Mouse (Mus musculus) midbrain, embryonic 14.5 days (tissue): ENCODE measurements around the gene Psma2. TPM values are rescaled to one million over a fixed set of nuclear protein-coding genes. Genes with fewer than 3 reads are reported as not detected.

Source experiments
- ATAC-seq: fragments of 200-750 bp; cut with Nextera tagmentation; 2 replicates; pipeline ENCODE4 v1.8.0; 2017; ENCODE audit warnings: moderate number of reproducible peaks, moderate library complexity; ENCODE audit not compliant: low FRiP score, low TSS enrichment
- DNase-seq: peaks from one replicate; pipeline ENCODE4 v3.0.0-alpha.2; 2015
- H3K27ac ChIP-seq: fragments of 300-500 bp; sonication (generic); replicated peaks from 2 replicates; pipeline ENCODE4 v1.5.1; 2014; ENCODE audit warnings: mild to moderate bottlenecking, low read depth, low read length, moderate library complexity
- H3K27me3 ChIP-seq: fragments of 300-500 bp; sonication (generic); 2 replicates; pipeline ENCODE4 v1.6.1; 2014; ENCODE audit warnings: low read length, control low read depth, mixed read lengths; ENCODE audit not compliant: control insufficient read depth, insufficient read depth
- H3K36me3 ChIP-seq: fragments of 300-500 bp; sonication (generic); 2 replicates; pipeline ENCODE4 v1.6.1; 2014; ENCODE audit warnings: low read length, control low read depth; ENCODE audit not compliant: control insufficient read depth, insufficient read depth
- H3K4me1 ChIP-seq: fragments of 300-500 bp; sonication (generic); 2 replicates; pipeline ENCODE4 v1.6.1; 2014; ENCODE audit warnings: mild to moderate bottlenecking, antibody characterized with exemption, low read length, control low read depth; ENCODE audit not compliant: control insufficient read depth, insufficient read depth
- H3K4me2 ChIP-seq: fragments of 300-500 bp; sonication (generic); 2 replicates; pipeline ENCODE4 v1.6.1; 2014; ENCODE audit warnings: mild to moderate bottlenecking, low read length, moderate library complexity
- H3K4me3 ChIP-seq: fragments of 300-500 bp; sonication (generic); replicated peaks from 2 replicates; pipeline ENCODE4 v1.5.1; 2014; ENCODE audit warnings: low read depth, low read length
- H3K9ac ChIP-seq: fragments of 300-500 bp; sonication (generic); replicated peaks from 2 replicates; pipeline ENCODE4 v1.6.1; 2014; ENCODE audit warnings: mild to moderate bottlenecking, low read length, moderate library complexity
- H3K9me3 ChIP-seq: fragments of 300-500 bp; sonication (generic); 2 replicates; pipeline ENCODE4 v1.6.1; 2016; ENCODE audit warnings: low read length, control low read depth, mixed read lengths; ENCODE audit not compliant: control insufficient read depth
- WGBS: fragments of 180-500 bp; shearing (Covaris S2); extraction: QIAGEN DNeasy Blood & Tissue Kit; methylation state at CpG from one replicate; pipeline ENCODE4 v1.1.7; 2014; 5-methylcytosine and 5-hydroxymethylcytosine counted together
- polyA plus RNA-seq: library from polyadenylated mRNA; unstranded; fragments of >200 nt; fragmentation: Nextera tagmentation; extraction: Ambion mirVana; gene quantifications from 2 replicates; pipeline ENCODE4 v1.2.1, GENCODE M21; 2014

Gene Psma2
- polyA plus RNA-seq, result 175 and 183 TPM in 2 replicates

- under 1% methylated on average over 42 of the region's 42 CpGs for WGBS
- H3K27me3 ChIP-seq, result no peaks in the 10 kb centered on the region
- H3K9me3 ChIP-seq, result no peaks in the 10 kb centered on the region
- H3K9ac ChIP-seq, result peak within 1 kb of the TSS; percentile 86
- peak within 1 kb of the TSS; percentile 90 for H3K4me3 ChIP-seq
- H3K36me3 ChIP-seq, result peaks cover 32% of the 10 kb centered on the region
- peak within 1 kb of the TSS; percentile 71 for H3K27ac ChIP-seq
- H3K4me2 ChIP-seq, result peak within 1 kb of the TSS; percentile 83
- peak; percentile 98 for ATAC-seq
- peak; percentile 100 for DNase-seq
- H3K4me1 ChIP-seq, result peaks cover 10% of the 10 kb centered on the region; the same call in 1 of the 2 replicates
These were observed at the start of gene Psma2, which contains the start of gene Mrpl32 for GRCm38 (mm10) chr13:14612926-14613529. TSS of gene Psma2 (plus strand) at chr13:14613240. TSS of gene Mrpl32 (minus strand) at chr13:14613165.

- Histone ChIP-seq H3K9me3 (no peaks in the 10 kb centered on the region), H3K36me3 (no peaks in the 10 kb centered on the region), H3K4me2 (no peak overlapping the region), H3K4me1 (no peaks in the 10 kb centered on the region), H3K27me3 (no peaks in the 10 kb centered on the region), H3K4me3 (no peak overlapping the region), H3K9ac (no peak overlapping the region), H3K27ac (no peak overlapping the region)
- ATAC-seq, result no peak
- no peak for DNase-seq
These were observed 38.9 kb upstream of the Psma2 start for GRCm38 (mm10) chr13:14574128-14574527.

DNA sequence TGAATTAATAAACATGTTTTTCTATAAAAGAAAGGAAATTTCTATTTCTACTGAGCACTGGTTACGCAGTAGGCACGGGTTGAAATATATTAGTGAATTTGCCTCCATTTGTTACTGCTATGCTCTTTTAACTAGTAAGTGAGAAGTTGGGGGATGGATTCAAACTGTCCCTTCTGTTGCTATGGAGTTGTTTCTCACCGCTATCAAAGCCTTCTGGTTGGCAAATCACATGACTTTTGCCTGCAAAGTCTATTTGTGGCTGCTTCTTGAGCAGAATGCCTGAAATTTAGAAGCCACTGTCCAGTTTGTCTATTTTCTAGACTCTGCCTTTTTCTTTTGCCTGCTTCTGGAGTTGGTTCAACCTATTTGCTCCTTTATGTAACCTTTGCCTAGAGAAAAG is 32.6 kb upstream of the Psma2 start:
- H3K27me3 ChIP-seq, result no peaks in the 10 kb centered on the region
- no peak overlapping the region for H3K9ac ChIP-seq
- H3K4me3 ChIP-seq, result no peak overlapping the region
- no peaks in the 10 kb centered on the region for H3K4me1 ChIP-seq
- no peak overlapping the region for H3K27ac ChIP-seq
- H3K9me3 ChIP-seq, result no peaks in the 10 kb centered on the region
- WGBS, result 83% methylated on average over 3 of the region's 3 CpGs
- H3K4me2 ChIP-seq, result no peak overlapping the region
- no peak for DNase-seq
- H3K36me3 ChIP-seq, result no peaks in the 10 kb centered on the region
- no peak for ATAC-seq

DNA sequence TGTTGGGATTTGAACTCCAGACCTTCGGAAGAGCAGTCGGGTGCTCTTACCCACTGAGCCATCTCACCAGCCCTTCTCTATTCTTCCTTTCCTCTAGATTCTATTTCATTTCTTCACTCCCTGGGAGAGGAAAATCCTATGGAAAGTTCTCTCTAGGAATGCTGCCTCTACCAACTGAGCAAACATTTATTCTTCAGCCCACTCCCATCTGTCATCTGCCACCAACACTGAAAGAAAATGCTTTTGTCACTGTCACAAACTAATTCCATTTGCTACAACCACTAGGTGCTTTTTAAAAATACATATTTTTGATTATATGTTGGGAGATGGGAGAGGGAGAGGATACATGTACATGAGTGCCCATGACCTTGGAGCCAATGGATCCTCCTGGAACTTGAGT is 10.3 kb upstream of the Psma2 start:
- no peaks in the 10 kb centered on the region for H3K4me1 ChIP-seq
- H3K9me3 ChIP-seq, result no peaks in the 10 kb centered on the region
- H3K4me2 ChIP-seq, result no peak overlapping the region
- no peaks in the 10 kb centered on the region for H3K36me3 ChIP-seq
- H3K4me3 ChIP-seq, result no peak overlapping the region
- ATAC-seq (no peak), DNase-seq (no peak)
- no peak overlapping the region for H3K9ac ChIP-seq
- H3K27me3 ChIP-seq, result no peaks in the 10 kb centered on the region
- WGBS, result 84% methylated on average over 2 of the region's 2 CpGs
- H3K27ac ChIP-seq, result no peak overlapping the region

GRCm38 (mm10) chr13:14607616-14608015 is 5.4 kb upstream of the Psma2 start:
- Histone ChIP-seq H3K9ac (no peak overlapping the region), H3K27me3 (no peaks in the 10 kb centered on the region), H3K4me2 (no peak overlapping the region), H3K27ac (no peak overlapping the region), H3K36me3 (peaks cover 18% of the 10 kb centered on the region), H3K4me1 (peaks cover 10% of the 10 kb centered on the region; the same call in 1 of the 2 replicates), H3K9me3 (no peaks in the 10 kb centered on the region), H3K4me3 (no peak overlapping the region)
- DNase-seq (no peak), ATAC-seq (no peak)

DNA sequence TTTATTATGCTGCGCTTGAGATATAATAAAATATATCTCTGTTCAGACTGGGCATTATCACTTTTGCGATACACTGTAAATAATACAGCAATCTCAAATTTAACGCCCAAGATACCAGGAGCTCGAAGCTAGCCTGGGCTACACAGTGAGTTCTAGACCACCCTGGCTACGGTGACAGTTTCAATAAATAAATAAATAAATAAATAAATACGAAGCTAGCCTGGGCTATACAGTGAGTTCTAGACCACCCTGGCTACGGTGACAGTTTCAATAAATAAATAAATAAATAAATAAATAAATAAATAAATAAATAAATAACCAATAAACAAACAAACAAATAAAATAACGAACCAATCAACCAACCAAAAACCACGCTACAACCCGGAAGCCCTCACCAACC is 577 bp upstream of the Psma2 start:
- Histone ChIP-seq H3K4me2 (peak overlapping the region; percentile 69), H3K36me3 (peaks cover 29% of the 10 kb centered on the region), H3K9ac (peak overlapping the region; percentile 65; the same call in 1 of the 2 replicates), H3K27ac (peak overlapping the region; percentile 71), H3K4me1 (peaks cover 10% of the 10 kb centered on the region; the same call in 1 of the 2 replicates), H3K4me3 (peak overlapping the region; percentile 90), H3K27me3 (no peaks in the 10 kb centered on the region), H3K9me3 (no peaks in the 10 kb centered on the region)
- 5% methylated on average over 10 of the region's 10 CpGs for WGBS
- ATAC-seq, result peak; percentile 80
- no peak for DNase-seq

DNA sequence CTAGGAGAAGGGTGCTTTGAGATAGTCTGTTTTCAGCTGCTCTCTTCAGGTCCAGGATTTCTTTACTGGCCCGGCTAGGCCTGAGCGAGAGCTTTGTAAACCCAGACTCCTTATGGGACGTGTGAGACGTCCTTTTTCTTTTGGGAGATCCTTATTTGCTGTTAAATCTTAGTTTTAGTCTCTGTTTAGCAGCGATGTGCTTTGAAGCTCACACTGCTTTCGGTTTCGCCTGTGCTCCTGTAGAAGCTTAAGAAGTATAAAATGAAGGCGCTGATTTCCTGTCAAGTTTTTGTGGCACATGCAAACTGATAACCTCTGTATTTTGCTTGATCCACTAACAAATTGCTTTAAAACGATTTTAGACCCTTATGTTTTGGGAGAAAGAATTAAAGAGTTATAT is 513 bp downstream of the Psma2 start:
- Histone ChIP-seq H3K4me2 (peak overlapping the region; percentile 83), H3K4me1 (peaks cover 10% of the 10 kb centered on the region; the same call in 1 of the 2 replicates), H3K4me3 (peak overlapping the region; percentile 90), H3K9ac (peak overlapping the region; percentile 86), H3K9me3 (no peaks in the 10 kb centered on the region), H3K27ac (no peak overlapping the region), H3K27me3 (no peaks in the 10 kb centered on the region), H3K36me3 (peaks cover 36% of the 10 kb centered on the region)
- WGBS, result 1% methylated on average over 9 of the region's 9 CpGs
- no peak for DNase-seq
- ATAC-seq, result no peak

- no peak overlapping the region for H3K4me3 ChIP-seq
- WGBS, result 36% methylated on average over 2 of the region's 2 CpGs
- no peak overlapping the region for H3K27ac ChIP-seq
- peaks cover 58% of the 10 kb centered on the region for H3K36me3 ChIP-seq
- H3K9me3 ChIP-seq, result no peaks in the 10 kb centered on the region
- DNase-seq (peak; percentile 84), ATAC-seq (peak; percentile 69)
- H3K4me2 ChIP-seq, result no peak overlapping the region
- H3K4me1 ChIP-seq, result no peaks in the 10 kb centered on the region
- H3K9ac ChIP-seq, result no peak overlapping the region
- H3K27me3 ChIP-seq, result no peaks in the 10 kb centered on the region
These were observed 5.7 kb downstream of the Psma2 start for GRCm38 (mm10) chr13:14618724-14619123.
